Mouse (Mus musculus) adrenal gland, adult 18-20 months (tissue): ENCODE results near the gene 4932438H23Rik. TPM values are rescaled to one million over a fixed set of nuclear protein-coding genes. Genes with fewer than 3 reads are reported as not detected.

Experiments
- DNase-seq, 2 experiments: peaks; one replicate each; pipeline ENCODE4 v3.0.0; 2021 to 2022; ENCODE audit warnings: low spot score in 2 of 2
- long read RNA-seq, 2 experiments: library from polyadenylated mRNA; stranded (forward); transcript quantifications; one replicate each; pipeline ENCODE4 v2.0.0; 2021
- total RNA-seq, 2 experiments: library from RNA; stranded (reverse); gene quantifications; 1 replicate in 1 of 2; 2 replicates in 1 of 2; pipeline ENCODE4 v1.2.3; 2021

The 4932438H23Rik gene
- under 1 TPM; 0.20 to 0.35 TPM for total RNA-seq
- long read RNA-seq, experiment 1: 0 reads
- long read RNA-seq, experiment 2: 0 reads

DNA sequence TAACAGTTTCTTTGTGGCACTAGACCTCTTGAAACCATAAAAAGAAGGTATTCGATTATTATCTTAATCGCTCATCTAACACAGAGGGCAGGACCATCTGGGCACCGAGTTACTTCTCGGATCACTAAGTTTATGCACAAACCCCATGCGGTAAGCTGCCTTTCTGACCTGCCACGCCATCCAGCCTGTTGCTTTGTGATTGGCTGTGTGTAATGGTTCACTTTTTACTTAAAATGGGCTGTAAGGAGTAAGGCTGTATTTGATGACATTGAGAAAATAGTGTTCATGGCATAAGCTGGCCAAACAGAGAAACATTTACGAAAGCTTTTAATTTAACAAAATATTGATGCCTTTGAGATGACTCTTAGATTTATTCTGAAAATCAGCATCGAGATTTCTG lies at the start of gene 4932438H23Rik:
4932438H23Rik (minus strand) TSS at position 101 of the 400 bp plus-strand sequence.
- DNase-seq: no peak

DNA sequence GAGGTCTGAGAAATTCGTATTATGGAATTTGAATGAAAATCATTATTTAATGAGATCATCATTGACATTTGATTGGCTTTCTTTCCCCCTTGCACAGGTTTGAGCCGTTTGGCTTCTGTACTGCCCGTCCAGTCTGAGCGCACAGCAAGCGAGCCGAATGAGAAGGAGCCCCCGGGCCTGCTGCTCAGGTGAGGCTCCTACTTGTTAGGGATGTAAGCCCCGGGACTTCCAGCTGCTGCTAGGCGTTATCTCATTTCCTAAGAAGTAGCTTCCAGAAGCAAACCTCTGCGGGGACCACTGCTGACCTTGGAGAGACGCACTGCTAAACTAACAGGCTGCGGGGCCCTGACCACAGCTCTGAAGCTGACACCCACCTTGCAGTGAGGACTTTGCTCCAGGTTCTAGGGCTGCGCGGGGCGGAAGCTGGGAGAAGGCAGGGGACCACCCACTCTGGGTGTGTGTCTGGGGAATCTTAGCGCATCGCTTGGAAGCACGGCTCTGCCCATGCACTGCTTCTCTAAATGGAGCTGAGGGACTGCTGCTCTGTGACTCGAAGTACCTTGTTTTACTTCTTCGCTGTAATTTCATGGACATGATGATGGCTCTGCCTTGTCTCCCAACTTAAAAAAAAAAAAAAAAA lies 46.2 kb upstream of the 4932438H23Rik start:
- no peak for DNase-seq

- DNase-seq: no peak
These were observed 45.5 kb upstream of the 4932438H23Rik start for GRCm38 (mm10) chr16:91140457-91140856.

- no peak for DNase-seq
These were observed 45.1 kb upstream of the 4932438H23Rik start for GRCm38 (mm10) chr16:91140056-91140455.

DNA sequence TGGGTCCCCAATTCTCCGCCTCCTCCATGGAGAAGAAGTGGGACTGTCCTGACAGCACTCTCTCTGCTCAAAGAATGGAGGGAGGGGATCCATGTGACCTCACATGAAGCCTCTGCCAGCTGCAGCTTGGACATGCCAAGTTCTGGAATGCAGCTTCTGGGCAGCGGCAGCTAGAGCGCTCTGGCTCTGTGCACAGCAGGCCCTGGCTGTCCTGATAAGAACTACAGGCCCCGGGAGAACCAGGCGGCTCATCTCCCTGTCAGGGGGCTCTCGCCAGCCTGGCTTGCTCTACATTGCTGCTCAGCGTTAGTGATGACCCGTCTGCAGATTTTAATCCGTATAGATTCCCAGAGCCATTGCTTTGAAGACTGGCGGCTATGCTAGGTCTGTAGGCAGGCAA lies 44.6 kb upstream of the 4932438H23Rik start:
- no peak for DNase-seq

- DNase-seq: no peak
These were observed 43.8 kb upstream of the 4932438H23Rik start for GRCm38 (mm10) chr16:91138736-91139135.

- no peak for DNase-seq
These were observed 43.2 kb upstream of the 4932438H23Rik start for GRCm38 (mm10) chr16:91138151-91138550.

GRCm38 (mm10) chr16:91136607-91137006 lies 41.7 kb upstream of the 4932438H23Rik start:
- DNase-seq: no peak

GRCm38 (mm10) chr16:91129916-91130315 lies 35.0 kb upstream of the 4932438H23Rik start:
- DNase-seq: no peak

- DNase-seq: no peak
These were observed 33.5 kb upstream of the 4932438H23Rik start for GRCm38 (mm10) chr16:91128431-91128830.

- DNase-seq: no peak
These were observed 32.0 kb upstream of the 4932438H23Rik start for GRCm38 (mm10) chr16:91126734-91127524.

DNA sequence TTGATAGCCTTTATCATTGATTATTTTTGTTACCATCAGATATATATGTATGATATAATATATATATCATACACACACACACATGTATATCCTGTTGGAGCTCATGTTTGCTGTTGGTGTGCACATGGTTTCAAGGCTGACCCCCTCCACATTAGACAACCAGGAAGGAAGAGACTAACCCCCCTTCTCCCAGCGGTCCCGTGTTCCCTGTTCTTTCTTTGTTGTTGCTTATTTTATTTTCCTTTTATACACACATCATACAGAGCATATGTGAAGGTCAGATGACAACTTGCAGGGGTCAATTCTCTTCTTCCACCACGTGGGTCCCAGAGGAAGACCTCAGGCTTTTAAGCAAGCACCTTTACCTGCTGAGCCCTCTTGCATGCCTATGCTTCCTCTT lies 29.3 kb upstream of the 4932438H23Rik start:
- no peak for DNase-seq

DNA sequence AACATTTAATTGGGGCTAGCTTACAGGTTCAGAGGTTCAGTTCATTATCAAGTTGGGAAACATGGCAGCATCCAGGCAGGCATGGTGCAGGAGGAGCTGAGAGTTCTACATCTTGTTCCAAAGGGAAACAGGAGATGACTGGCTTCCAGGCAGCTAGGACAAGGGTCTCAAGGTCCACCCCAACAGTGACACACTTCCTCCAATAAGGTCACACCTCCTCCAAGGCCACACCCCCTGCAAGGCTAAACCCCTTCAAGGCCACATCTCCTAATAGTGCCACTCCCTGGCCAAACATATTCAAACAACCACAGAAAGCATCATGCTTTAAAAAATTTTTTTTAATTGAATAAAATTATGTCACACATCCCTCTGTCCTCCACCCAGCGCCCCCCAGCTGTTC lies 28.9 kb upstream of the 4932438H23Rik start:
- DNase-seq: no peak

GRCm38 (mm10) chr16:91119879-91120278 lies 25.0 kb upstream of the 4932438H23Rik start:
- DNase-seq: no peak

- DNase-seq: no peak
These were observed 21.8 kb upstream of the 4932438H23Rik start for GRCm38 (mm10) chr16:91116696-91117095.

DNA sequence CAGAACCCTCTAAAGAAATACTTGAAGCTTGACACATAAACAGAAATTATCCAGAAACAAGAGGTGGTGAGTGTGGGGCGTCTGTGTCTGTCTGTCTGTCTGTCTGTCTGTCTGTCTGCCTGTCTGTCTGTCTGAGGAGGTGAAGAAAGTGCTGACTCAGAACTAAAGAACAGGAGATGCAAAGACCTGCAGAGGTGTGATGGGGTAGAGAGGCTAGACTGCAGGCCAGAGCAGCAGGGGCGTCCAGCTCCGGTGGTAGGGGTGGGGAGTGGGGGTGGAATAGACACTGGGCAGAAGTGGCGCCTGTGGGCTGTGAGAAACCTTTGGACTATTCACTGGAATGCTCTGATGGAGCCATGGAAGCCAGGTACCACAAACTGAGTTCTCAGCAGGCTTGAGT lies 21.1 kb upstream of the 4932438H23Rik start:
- DNase-seq: no peak

DNA sequence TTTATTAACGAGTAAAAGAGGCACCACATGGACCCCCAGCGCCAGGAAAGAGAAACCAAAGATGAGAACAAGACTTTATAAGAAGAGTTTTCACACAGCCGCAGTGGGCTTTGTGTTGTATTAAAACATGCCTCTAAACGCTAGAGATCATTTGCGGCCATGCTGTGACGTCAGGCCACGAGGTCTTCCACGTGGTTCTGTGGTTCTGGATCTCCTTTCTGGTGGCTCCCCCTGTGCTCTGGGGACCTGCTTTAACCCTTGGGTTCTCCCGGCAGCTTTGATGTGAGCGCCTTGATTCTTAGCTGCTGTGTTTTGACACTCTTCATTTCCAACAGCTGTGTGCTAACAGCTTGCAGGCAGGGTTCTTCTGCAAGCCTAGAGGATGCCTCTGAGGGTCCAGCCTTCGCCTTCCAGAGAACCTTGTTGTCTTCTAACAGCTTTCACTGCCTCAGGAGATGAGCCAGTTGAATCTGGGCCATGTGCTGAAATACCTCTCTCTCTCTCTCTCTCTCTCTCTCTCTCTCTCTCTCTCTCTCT lies 16.1 kb upstream of the 4932438H23Rik start:
- no peak for DNase-seq

GRCm38 (mm10) chr16:91107608-91108007 lies 12.7 kb upstream of the 4932438H23Rik start:
- no peak for DNase-seq

DNA sequence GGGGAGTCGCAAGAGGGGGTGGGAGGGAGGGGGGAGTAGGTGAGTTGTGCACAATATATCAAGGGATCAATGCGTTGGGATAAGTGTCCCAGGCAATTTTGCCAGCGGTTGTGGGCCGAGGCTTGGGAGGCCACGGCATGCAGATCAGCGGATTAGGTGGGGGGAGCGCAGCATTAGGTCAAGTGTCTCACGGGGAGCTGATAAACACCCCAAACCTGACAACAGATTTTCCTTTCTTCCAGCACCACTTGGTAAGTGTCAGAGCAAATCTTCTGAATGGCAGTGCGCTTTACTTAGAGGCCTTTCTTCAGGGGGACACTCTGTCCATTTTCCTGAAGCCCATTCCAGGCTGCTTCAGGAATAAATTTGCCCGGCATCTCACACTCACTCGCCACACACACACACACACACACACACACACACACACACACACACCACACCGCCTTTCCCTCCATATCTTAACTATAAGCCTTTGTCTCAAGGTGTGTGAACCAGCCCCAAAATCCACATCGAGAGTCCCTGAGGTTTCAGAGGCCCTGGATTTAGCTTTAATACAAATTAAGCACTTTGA lies 10.6 kb upstream of the 4932438H23Rik start:
- no peak for DNase-seq

DNA sequence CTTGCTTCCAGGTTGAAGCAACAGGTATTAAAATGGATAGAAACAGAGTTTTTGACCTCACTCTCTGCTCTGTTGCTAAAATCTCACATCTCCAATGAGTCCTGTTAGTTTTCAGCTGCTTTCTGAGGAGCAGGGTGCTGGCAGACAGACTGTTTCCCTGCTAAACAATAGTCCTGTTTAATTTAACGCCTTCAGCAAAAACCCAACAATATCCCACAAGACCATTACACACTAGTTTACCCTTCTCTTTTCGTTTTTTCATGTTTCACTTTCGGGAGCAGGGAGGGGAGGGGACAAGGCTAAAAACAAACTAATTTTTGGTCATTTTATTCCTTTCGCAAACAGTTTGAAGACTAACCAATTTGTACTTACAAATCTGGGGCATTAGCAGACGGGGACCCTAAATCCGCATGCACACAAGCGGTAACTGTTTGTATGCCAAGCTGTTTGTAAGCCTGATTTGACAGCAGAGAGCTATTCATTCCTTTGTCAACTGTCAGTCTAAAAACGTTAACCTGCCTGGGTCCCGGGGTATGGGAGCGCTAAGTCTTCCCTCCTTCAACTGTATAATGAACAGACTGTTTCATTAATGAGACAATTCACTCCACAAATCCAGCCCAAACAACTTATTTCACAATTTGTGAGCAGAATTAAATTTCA lies 10.0 kb upstream of the 4932438H23Rik start:
- no peak for DNase-seq

DNA sequence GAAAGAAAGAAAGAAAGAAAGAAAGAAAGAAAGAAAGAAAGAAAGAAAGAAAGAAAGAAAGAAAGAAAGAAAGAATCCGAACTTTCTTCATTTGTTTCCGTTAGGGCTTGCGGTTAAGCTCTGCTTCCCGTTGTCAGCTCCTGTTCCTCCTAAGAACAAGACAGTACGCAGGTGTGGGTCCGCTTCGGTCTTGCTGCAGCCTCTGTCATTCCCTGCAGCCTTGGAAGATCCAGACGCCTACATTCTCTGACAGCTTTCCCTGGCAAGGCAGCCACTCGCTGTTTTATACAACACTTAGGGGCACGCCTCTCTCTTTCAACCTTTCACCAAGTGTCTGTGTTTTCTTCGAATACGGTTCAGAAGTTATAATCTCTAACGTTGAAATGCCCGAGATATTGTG lies 8.5 kb upstream of the 4932438H23Rik start:
- DNase-seq: no peak
